Mouse (Mus musculus) Muller cell, postnatal 12 days (primary cell): ENCODE measurements at regions not wholly inside any gene's neighbourhood (a gene's known extent, or its start where the extent isn't known, plus 50 kb on each side); places are given as distances from the start of the nearest gene placed in this dataset.
A peak's percentile ranks its signal among the peaks of the same experiment; 100 is the strongest.

Experiments used
- DNase-seq: peaks from one replicate; pipeline ENCODE4 v3.0.0-alpha.2; 2015; ENCODE audit errors: inconsistent ontology term

DNA sequence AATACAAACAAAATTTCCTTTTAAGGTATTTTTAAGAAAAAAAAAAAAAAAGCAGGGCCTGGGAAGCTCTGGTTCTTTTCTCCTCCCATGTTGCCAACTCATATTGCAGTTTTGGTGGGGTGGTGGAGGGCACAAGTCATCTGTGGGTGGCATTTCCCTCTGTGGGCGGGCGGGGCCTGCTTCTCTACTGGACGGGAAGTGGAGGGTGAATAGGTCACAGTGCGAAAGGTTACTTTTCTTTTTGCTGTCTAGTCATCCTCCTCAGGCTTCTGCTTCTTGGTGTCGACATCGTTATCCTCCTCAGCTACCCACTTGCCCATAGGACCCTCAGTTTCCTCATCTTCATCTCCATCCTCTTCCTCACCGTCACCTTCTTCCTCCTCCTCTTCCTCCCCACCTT, 55.3 kb upstream of the Plcb1 start:
- no peak for DNase-seq

- DNase-seq: no peak
Observed at GRCm38 (mm10) chr2:134726713-134727112, 59.2 kb upstream of the Plcb1 start.

DNA sequence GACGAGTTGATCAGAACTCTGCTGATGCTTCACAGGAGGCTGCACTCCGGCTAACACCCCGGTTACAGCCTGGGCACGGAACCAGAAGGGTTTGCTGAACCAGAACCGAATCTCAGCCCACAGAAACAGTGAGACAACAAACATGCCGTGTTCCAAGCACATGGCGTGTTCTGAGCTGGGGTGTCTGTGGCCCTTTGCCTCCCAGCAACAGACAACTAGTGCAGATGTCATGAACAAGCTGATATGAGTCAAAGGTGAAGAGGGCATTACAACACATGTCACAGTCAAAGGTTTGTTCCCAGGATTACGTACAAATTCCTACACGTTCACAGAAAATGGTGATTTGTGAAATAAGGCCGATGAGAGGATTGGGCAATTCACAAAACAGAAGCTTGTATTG, 61.8 kb upstream of the Plcb1 start:
- no peak for DNase-seq

DNA sequence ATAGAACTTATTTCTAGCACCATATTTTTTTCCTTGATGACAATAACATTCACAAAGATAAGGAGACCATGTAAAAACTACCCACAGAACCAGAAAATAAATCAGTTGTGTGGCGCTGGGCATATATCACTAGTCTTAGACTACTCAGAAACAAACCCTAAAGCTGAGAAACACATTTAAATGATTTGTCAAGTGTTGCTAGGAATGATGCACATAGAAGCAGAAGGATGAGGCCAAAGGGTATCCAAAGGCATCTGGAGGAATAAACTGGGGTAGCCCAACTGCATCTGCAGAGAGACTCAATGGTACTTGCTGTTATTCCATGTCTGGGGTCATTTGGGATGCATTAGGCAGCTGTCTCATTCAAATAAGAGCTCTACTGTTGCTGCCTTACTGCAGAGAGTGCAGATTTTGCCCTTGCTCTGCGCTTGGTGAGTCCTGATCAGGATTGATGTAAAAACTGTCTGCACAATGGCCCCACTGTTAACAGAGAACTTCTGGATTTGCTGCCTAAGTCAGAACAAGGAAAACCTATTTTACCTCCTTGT, 68.0 kb upstream of the Plcb1 start:
- no peak for DNase-seq

- no peak for DNase-seq
Observed at GRCm38 (mm10) chr2:134716531-134716930, 69.3 kb upstream of the Plcb1 start.

DNA sequence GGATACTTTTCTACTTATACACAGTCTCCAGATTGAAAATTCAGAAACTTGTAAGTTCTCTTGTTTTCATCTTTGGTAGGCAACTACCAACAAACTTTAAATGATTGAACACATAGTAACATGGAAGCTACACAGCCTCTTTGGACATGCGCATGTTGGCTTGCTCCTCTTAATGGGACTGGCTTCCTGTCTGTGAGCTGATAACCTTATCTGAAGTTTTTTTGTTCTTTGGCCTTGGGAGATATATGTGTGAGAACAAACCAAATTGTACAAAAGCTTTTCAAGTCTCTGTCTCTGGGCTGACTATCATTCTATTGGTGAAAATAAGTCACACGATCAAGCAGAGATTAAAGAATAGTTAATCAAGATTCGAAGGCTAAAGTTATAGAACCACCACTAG, 70.1 kb upstream of the Tmx4 start:
- no peak for DNase-seq

- DNase-seq: peak; percentile 87
Observed at GRCm38 (mm10) chr2:134708754-134709153, 64.8 kb upstream of the Tmx4 start.

- DNase-seq: no peak
Observed at GRCm38 (mm10) chr2:134703067-134703466, 59.1 kb upstream of the Tmx4 start.

DNA sequence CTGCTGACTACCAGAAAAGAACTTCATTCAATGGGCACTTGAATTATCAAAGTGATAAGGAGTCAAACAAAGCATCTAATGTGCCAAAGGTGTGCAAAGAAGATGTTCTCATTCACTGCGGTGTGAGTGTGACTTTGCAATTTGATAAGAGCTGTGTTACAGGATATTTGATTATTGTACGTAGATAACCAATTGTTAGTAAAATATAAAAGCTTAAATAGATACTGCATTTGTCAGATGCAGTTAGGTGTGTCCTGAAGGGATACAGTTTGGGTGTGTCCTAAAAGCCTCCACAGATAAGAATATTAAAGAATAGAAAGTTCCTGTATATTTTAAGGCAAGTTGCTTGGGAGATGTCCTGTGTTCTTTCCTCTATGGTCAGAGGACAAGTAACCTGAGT, 53.5 kb upstream of the Tmx4 start:
- no peak for DNase-seq

GRCm38 (mm10) chr2:134696394-134696793, 52.4 kb upstream of the Tmx4 start:
- DNase-seq: no peak
